ENCODE assay signal across 18 mouse cellular contexts in the genomic region with DNA sequence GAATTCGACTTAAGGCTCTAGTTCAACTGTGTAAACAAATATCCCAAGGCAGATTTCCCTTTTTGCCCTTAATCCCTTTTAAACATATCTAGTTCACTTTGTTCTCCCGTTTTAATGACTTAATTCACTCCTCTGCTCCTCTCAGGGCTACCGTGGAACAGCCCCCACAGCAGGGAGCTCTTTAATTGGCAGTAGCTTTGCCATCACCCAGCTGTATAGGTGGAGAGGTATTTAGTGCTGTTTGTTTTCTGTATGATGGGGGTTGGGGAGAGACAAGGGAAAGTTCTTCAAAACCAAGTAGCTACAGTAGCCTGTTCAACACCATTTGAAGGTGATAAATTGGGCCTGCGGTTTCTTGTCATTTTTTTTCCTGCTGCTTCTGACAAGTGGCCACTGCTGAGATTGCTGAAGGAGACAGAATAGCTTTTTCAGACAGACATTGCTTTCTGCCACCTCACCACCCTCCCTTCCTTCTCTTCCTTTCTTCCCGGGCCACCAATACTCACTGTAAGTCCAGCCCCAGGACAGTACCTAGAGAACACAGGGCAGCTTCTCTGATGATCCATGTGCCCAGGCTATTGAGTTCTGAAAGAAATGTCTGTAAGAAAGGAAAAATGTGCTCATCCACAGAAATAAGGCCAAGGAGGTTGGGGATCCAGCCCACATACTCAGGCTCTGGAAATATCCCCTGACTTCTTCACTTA.
DNase-seq lines count a peak whose midpoint lies in the region; ATAC-seq and TF ChIP-seq lines count a peak whose summit lies in the region.
"Had no signal": no experiment of that assay in that cellular context is flagged by ENCODE, and none has a peak within 500 bp of the region (broad histone marks: within the 10 kb centered on the region; RNA-seq: fewer than 3 reads in every experiment).

No protein-coding gene starts in this region.

- H3K4me2 ChIP-seq in midbrain, embryonic 12.5 days (replicated peaks): no peak overlapping the region
- no peak overlapping the region for H3K4me2 ChIP-seq in midbrain, embryonic 11.5 days
- H3K4me2 ChIP-seq in hindbrain, embryonic 13.5 days: no peak overlapping the region
- no peak overlapping the region for H3K4me2 ChIP-seq in midbrain, postnatal 0 days (ENCODE audit: low read depth, low read length, poor library complexity, severe bottlenecking)
- H3K4me2 ChIP-seq: embryonic facial prominence, embryonic 12.5 days; intestine, embryonic 15.5 days; limb, embryonic 12.5 days had no signal

- peak; percentile 7 to 8 for DNase-seq in cerebellum, postnatal 14 days
- DNase-seq in cerebellum, postnatal 36 days: no peak
- no peak for DNase-seq in midbrain, embryonic 11.5 days (ENCODE audit: low spot score, missing footprints)
- peak; percentile 28 for DNase-seq in midbrain, postnatal 0 days (ENCODE audit: low spot score)
- DNase-seq in gastrocnemius, postnatal 4 days (ENCODE audit: low spot score in 2 of 2): no peak
- no peak for DNase-seq in thymus, postnatal 10 days (ENCODE audit: low spot score in 2 of 2)
- DNase-seq: cerebellum, adult 2 months; heart, adult 18-20 months; heart, postnatal 10 days; kidney, postnatal 14 days; right cerebral cortex, postnatal 25 days; thymus, adult 2 months had no signal

- H3K4me1 ChIP-seq in midbrain, embryonic 12.5 days: peaks cover 11% of the 10 kb centered on the region; the same call in 1 of the 2 replicates
- peaks cover 3% of the 10 kb centered on the region; the same call in 1 of the 2 replicates for H3K4me1 ChIP-seq in midbrain, embryonic 11.5 days (ENCODE audit: control insufficient read depth, insufficient read depth, low read length)
- peaks cover 12% of the 10 kb centered on the region for H3K4me1 ChIP-seq in hindbrain, embryonic 13.5 days (replicated peaks)
- H3K4me1 ChIP-seq in midbrain, postnatal 0 days (ENCODE audit: insufficient read depth, low read length): no peaks in the 10 kb centered on the region
- H3K4me1 ChIP-seq: intestine, embryonic 15.5 days had no signal

- peak; percentile 81 for ATAC-seq in midbrain, embryonic 12.5 days (ENCODE audit: low FRiP score, low read depth)
- ATAC-seq in midbrain, embryonic 11.5 days (ENCODE audit: low FRiP score): no peak; the same call in 1 of the 2 replicates
- 0 out of 2 replicates have a peak, but pooled peaks have one; percentile 37 for ATAC-seq in hindbrain, embryonic 13.5 days (ENCODE audit: low FRiP score)
- 0 out of 2 replicates have a peak, but pooled peaks have one; percentile 41 for ATAC-seq in midbrain, postnatal 0 days (ENCODE audit: low FRiP score)
- ATAC-seq: intestine, embryonic 15.5 days; Patski had no signal

- no peaks in the 10 kb centered on the region for H3K9me3 ChIP-seq in midbrain, embryonic 12.5 days
- H3K9me3 ChIP-seq in midbrain, embryonic 11.5 days (ENCODE audit: control insufficient read depth, low read length): no peaks in the 10 kb centered on the region
- no peaks in the 10 kb centered on the region for H3K9me3 ChIP-seq in hindbrain, embryonic 13.5 days
- no peaks in the 10 kb centered on the region for H3K9me3 ChIP-seq in midbrain, postnatal 0 days (ENCODE audit: low read length)
- H3K9me3 ChIP-seq: embryonic facial prominence, embryonic 12.5 days; intestine, embryonic 15.5 days; limb, embryonic 12.5 days had no signal

- no peak overlapping the region for H3K9ac ChIP-seq in midbrain, embryonic 12.5 days (replicated peaks)
- H3K9ac ChIP-seq in midbrain, embryonic 11.5 days (ENCODE audit: low read length): no peak overlapping the region
- H3K9ac ChIP-seq in hindbrain, embryonic 13.5 days: no peak overlapping the region
- no peak overlapping the region for H3K9ac ChIP-seq in midbrain, postnatal 0 days (replicated peaks; ENCODE audit: low read length, poor library complexity, severe bottlenecking)
- H3K9ac ChIP-seq: embryonic facial prominence, embryonic 12.5 days; intestine, embryonic 15.5 days; limb, embryonic 12.5 days had no signal

- no peaks in the 10 kb centered on the region for H3K27me3 ChIP-seq in midbrain, embryonic 12.5 days
- H3K27me3 ChIP-seq in midbrain, embryonic 11.5 days (ENCODE audit: control insufficient read depth, insufficient read depth, low read length): no peaks in the 10 kb centered on the region
- no peaks in the 10 kb centered on the region for H3K27me3 ChIP-seq in hindbrain, embryonic 13.5 days
- H3K27me3 ChIP-seq in midbrain, postnatal 0 days (ENCODE audit: insufficient read depth, low read length): no peaks in the 10 kb centered on the region
- H3K27me3 ChIP-seq: embryonic facial prominence, embryonic 12.5 days; intestine, embryonic 15.5 days; limb, embryonic 12.5 days; Patski had no signal

- no peak overlapping the region for H3K27ac ChIP-seq in midbrain, embryonic 12.5 days (replicated peaks)
- H3K27ac ChIP-seq in midbrain, embryonic 11.5 days (ENCODE audit: low read depth, low read length): no peak overlapping the region
- H3K27ac ChIP-seq in hindbrain, embryonic 13.5 days: no peak overlapping the region
- H3K27ac ChIP-seq in midbrain, postnatal 0 days (ENCODE audit: low read depth, low read length): no peak overlapping the region
- H3K27ac ChIP-seq: embryonic facial prominence, embryonic 12.5 days; intestine, embryonic 15.5 days; limb, embryonic 12.5 days had no signal

- 23% methylated on average over 5 of the region's 5 CpGs for WGBS in midbrain, embryonic 12.5 days
- 29% methylated on average over 5 of the region's 5 CpGs for WGBS in midbrain, embryonic 11.5 days
- 32% methylated on average over 5 of the region's 5 CpGs for WGBS in hindbrain, embryonic 13.5 days
- 20% methylated on average over 5 of the region's 5 CpGs for WGBS in midbrain, postnatal 0 days

- no peak overlapping the region for H3K4me3 ChIP-seq in midbrain, embryonic 12.5 days
- H3K4me3 ChIP-seq in midbrain, embryonic 11.5 days (ENCODE audit: low read depth, low read length): no peak overlapping the region
- H3K4me3 ChIP-seq in hindbrain, embryonic 13.5 days: no peak overlapping the region
- no peak overlapping the region for H3K4me3 ChIP-seq in midbrain, postnatal 0 days (ENCODE audit: low read depth, low read length)
- H3K4me3 ChIP-seq: embryonic facial prominence, embryonic 12.5 days; intestine, embryonic 15.5 days; limb, embryonic 12.5 days had no signal

- no peak for TF ChIP-seq CTCF in midbrain, postnatal 0 days (IDR thresholded peaks at IDR 0.05)

- H3K36me3 ChIP-seq in midbrain, embryonic 12.5 days: no peaks in the 10 kb centered on the region
- no peaks in the 10 kb centered on the region for H3K36me3 ChIP-seq in midbrain, embryonic 11.5 days (ENCODE audit: control insufficient read depth, insufficient read depth, low read length)
- H3K36me3 ChIP-seq in hindbrain, embryonic 13.5 days: no peaks in the 10 kb centered on the region
- H3K36me3 ChIP-seq in midbrain, postnatal 0 days (ENCODE audit: insufficient read depth, low read length): no peaks in the 10 kb centered on the region
- H3K36me3 ChIP-seq: embryonic facial prominence, embryonic 12.5 days; intestine, embryonic 15.5 days; limb, embryonic 12.5 days had no signal

Comparison
In these comparisons a context has a peak if more than half of its experiments do, and no peak if none do; other contexts are left out.
1. DNase-seq: peak in cerebellum, postnatal 14 days (2 of 2) and midbrain, postnatal 0 days (single experiment); none in cerebellum, postnatal 36 days (0 of 2), midbrain, embryonic 11.5 days (single experiment), gastrocnemius, postnatal 4 days (0 of 2) and thymus, postnatal 10 days (0 of 2).